Mouse (Mus musculus) ES-E14 (cell line): ENCODE data around the gene Stmn1.

Experiments used
- CHD2 ChIP-seq: IDR thresholded peaks from 2 replicates; pipeline ENCODE4 v1.6.1; 2014; ENCODE audit warnings: mild to moderate bottlenecking, low read depth, low read length, inconsistent platforms
- HCFC1 ChIP-seq: IDR thresholded peaks from 2 replicates; pipeline ENCODE4 v1.6.1; 2012; ENCODE audit warnings: low read length, inconsistent platforms, borderline replicate concordance; ENCODE audit not compliant: insufficient read depth
- ZNF384 ChIP-seq: IDR thresholded peaks from 2 replicates; pipeline ENCODE4 v1.6.1; 2012; ENCODE audit warnings: low read depth, low read length, inconsistent platforms

DNA sequence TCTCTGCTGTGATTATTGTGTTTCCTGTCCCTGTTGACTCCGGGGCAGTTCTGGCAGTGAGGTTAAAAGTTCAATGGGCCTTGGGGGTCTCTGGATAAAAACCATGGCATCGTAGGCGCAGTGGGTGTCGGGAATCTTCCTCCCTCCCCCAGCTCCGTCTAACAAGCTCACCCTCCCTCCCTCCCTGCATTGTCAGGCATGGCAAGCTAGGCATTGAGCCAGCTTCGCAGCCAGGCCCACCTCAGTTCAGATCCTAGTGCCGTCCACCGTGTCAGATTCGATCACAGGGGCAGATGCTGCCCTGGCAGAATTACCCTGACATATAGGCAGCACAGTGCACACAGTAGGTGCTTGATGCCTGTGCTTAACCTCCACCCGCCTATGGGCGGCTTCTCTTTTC, 46.1 kb upstream of the Stmn1 start:
- TF ChIP-seq CHD2 (no peak), ZNF384 (no peak), HCFC1 (no peak)
